Mouse (Mus musculus) cortical plate, adult 2 months (tissue): Measurements from ENCODE around the gene Anks1b. TPM values are rescaled to one million over a fixed set of nuclear protein-coding genes. Genes with fewer than 3 reads are reported as not detected.

ENCODE experiments used
- H3K27ac ChIP-seq: fragments of 200-500 bp; 2 replicates; pipeline ENCODE4 v1.5.1; 2012; ENCODE audit warnings: low read length, control low read depth, inconsistent platforms; ENCODE audit not compliant: insufficient read depth
- H3K4me1 ChIP-seq: fragments of 200-500 bp; 2 replicates; pipeline ENCODE4 v1.6.1; 2011; ENCODE audit warnings: low read length; ENCODE audit not compliant: control insufficient read depth, insufficient read depth
- H3K4me3 ChIP-seq: fragments of 200-500 bp; 2 replicates; pipeline ENCODE4 v1.5.1; 2011; ENCODE audit warnings: mild to moderate bottlenecking, low read length, control low read depth; ENCODE audit not compliant: insufficient read depth
- CTCF ChIP-seq: fragments of 200-500 bp; IDR thresholded peaks from 2 replicates; pipeline ENCODE4 v1.5.1; 2011; ENCODE audit warnings: mild to moderate bottlenecking, control low read depth, low read length; ENCODE audit not compliant: insufficient read depth; ENCODE audit errors: extremely low read depth
- POLR2A ChIP-seq: fragments of 200-500 bp; IDR thresholded peaks from 2 replicates; pipeline ENCODE4 v1.6.1; 2011; ENCODE audit warnings: mild to moderate bottlenecking, low read length, control low read depth; ENCODE audit not compliant: insufficient read depth; ENCODE audit errors: extremely low read depth
- polyA plus RNA-seq: library from polyadenylated mRNA; depleted of rRNA; stranded (reverse); fragments of >200 nt; gene quantifications from 2 replicates; pipeline ENCODE4 v1.2.3, GENCODE M21; 2012

Gene Anks1b
- polyA plus RNA-seq, 1 experiment, result 238 TPM

DNA sequence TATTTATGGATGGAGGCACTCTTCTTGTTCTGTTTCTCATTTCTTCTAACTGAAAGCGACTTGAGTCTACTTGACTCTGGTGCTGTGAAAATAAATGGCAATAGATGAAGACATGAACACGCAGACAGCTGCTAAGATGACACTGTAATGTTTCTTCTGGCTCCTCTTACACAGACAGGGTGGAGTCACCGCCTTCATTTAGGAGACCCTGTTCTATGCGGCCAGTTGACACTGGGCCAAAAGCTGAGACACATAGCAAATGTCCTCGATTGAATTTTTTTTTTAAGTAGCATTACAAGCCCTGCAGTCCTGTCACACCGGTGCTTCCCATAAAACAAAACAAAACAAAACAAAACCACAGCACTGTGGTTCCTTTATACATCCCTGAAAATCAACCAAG lies 1080.5 kb downstream of the Anks1b start:
- Histone ChIP-seq H3K27ac (peak overlapping the region; percentile 13; the same call in 1 of the 2 replicates), H3K4me1 (peaks cover 6% of the 10 kb centered on the region; the same call in 1 of the 2 replicates), H3K4me3 (no peak overlapping the region)
- TF ChIP-seq POLR2A (no peak), CTCF (no peak)

DNA sequence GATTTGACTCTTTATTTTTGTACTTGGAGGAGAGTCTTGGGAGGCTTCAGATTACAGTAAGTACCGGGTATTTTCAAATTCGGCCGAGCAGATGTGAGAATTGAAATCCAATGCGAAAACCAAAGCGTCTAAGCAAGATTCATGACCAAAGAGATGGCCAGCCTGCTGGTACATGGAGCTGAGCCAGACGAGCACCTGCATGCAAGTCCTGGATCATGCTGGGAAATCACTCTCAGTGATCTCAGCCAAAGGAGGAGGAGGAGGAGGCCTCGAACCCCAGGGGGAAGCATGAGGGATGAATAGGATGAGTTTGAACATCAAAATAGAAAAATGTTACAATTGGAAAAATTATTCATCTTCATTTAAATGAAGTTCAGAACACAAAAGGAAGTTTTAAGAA lies 1087.1 kb downstream of the Anks1b start:
- Histone ChIP-seq H3K27ac (no peak overlapping the region; the same call in 1 of the 2 replicates), H3K4me1 (peaks cover 15% of the 10 kb centered on the region), H3K4me3 (no peak overlapping the region)
- TF ChIP-seq POLR2A (no peak), CTCF (no peak)

DNA sequence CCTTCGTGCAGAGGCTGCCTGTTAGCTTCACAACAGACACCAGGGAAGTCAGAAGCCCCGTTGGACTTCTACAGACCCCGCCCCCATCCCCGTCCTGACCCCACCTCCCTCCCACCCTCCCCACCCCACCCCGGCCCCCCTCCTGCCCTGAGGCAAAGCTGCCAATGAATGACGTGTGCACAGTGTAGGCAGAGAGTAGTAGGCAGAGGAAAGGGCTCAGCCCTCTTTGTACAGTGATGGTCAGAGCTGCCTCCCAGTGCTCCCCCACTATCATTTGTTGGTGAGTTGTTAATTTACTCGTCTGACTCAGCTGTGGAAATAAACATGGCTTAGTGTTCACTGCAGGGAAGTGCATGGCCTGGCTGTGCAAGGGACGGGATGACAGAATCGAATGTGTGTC lies 1091.2 kb downstream of the Anks1b start:
- TF ChIP-seq POLR2A (no peak), CTCF (no peak)
- H3K4me1 ChIP-seq, result peaks cover 27% of the 10 kb centered on the region
- no peak overlapping the region for H3K4me3 ChIP-seq
- no peak overlapping the region for H3K27ac ChIP-seq

DNA sequence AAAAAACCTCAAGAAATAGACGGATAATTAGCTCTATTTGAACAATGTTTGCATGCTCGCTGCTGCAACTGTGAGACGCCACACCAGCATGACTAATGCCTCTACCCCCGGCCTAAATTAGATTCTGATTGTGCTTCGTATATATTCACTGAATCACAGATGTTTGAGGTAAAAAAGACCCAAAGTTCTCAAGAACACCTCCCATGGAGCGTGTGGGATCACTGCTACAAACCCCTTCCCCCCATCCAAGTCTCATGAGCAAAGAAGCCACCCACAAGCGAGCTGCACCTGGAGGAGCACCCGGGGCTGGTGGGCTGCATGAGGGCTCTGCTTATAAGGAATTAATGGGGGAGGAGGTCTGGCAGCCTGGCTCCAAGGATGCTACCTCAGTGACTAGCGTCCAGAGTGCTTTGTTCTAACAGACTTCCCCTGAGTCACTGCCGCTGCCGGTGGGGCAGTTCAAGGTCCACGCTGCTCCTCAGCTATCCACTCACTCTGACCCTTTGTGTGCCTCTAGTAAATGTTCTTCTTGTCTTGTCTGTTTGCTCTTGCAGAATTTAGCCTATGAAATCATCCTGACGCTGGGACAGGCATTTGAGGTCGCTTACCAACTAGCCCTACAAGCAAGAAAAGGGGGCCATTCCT lies 1092.5 kb downstream of the Anks1b start:
- Histone ChIP-seq H3K4me1 (peaks cover 24% of the 10 kb centered on the region), H3K4me3 (no peak overlapping the region), H3K27ac (peak overlapping the region; percentile 57)
- TF ChIP-seq POLR2A, result no peak
- no peak for TF ChIP-seq CTCF

DNA sequence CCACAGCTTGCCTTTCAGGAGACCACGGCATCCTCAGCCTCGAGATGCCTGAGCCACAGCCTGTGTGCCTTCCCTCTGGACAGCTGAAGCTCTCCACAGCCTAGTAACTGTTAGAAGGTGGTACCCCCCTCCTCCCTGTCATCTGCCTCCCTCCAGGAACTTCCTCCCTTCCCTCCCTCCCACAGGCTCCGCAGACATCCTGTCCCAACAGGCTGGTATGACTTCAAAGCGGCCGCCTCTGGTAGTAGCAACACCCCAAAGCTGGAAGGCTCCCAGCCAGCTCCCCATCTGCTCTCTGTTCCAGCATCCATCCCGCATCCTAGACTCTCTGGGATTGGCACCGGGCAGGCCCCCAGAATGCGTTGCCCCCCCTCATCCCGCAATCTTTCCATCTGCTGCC lies 1093.5 kb downstream of the Anks1b start:
- H3K4me1 ChIP-seq, result peaks cover 24% of the 10 kb centered on the region
- TF ChIP-seq POLR2A, result no peak
- no peak for TF ChIP-seq CTCF
- H3K27ac ChIP-seq, result peak overlapping the region; percentile 57
- H3K4me3 ChIP-seq, result no peak overlapping the region

DNA sequence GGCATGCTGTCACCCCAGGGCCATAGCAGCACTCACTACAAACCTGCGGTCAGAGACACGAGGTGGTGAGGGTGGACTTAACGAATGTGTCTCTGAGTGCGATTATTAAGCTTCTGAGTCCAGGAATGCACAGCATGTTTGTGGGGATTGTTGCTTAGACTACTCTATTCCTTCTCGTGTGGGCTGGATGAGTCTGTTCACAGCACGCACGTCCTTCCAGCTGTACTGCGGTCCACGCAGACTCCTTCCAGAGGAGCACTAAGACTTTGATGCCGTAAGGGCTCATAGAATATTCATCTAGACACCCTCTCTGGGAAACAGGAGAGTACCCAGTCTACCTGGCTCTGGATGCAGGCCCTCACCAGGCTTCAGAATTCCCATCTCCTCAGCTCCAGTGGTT lies 1094.9 kb downstream of the Anks1b start:
- Histone ChIP-seq H3K4me3 (no peak overlapping the region), H3K27ac (peak overlapping the region; percentile 55), H3K4me1 (peaks cover 26% of the 10 kb centered on the region)
- TF ChIP-seq POLR2A (no peak), CTCF (no peak)

DNA sequence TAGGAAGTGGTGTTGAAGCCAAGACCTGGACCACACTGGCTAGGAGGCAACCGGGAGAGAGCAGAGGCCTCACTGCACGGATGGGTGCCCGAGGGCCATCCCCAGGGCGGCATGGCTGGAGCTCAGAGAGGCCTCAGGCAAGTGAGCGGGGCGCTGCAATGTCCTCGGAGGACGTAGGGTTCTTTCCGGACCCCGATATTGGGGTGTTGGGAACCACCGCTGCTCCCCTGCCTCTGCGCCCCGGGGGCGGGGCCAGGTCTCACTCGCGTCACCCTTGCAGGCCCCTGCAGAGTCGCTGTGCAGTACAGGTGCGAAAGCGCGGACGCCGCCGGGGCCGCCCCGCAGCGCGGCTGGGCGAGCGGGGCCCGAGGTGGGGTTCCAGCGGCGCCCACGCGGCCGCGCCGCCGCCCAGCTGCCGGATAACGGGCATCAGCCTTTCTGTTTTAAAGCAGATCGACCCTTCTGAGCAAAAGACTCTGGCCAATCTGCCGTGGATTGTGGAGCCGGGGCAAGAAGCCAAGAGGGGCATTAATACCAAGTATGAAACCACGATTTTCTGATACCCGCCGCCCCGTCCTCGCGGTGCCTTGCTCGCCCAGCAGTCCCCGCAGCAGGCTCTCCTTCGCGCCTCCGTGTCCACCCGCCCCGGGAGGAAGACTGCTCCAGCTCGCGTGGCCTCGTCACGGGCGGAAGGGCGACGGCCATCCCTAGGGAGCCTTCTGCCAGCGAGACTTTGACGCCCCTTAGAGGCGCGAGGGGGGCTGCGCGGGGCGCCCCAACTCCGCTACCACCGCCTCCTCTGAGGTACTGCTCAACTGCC lies 1096.3 kb downstream of the Anks1b start:
- Histone ChIP-seq H3K4me1 (peaks cover 26% of the 10 kb centered on the region), H3K27ac (peak overlapping the region; percentile 58), H3K4me3 (no peak overlapping the region)
- no peak for TF ChIP-seq CTCF
- TF ChIP-seq POLR2A, result no peak

DNA sequence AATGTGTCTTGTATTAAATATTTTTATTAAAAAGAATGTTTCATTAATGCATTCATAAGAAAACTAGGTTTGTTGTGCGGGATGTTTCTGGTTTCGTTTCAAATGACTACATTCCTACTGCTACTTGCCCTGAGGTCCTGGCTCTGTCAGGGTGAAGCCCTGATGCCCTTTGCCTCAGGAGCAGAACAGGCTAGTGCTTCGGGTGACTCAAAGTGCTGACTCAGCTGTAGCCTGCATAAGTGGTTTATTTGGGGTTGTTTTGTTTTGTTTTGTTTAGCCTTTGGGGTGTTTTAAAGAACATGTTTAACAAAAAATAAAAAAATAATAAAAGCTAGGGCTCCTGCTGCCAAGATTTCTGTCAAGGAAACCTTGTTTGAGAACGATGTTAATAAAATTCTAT lies 1097.3 kb downstream of the Anks1b start:
- TF ChIP-seq CTCF (no peak), POLR2A (no peak)
- Histone ChIP-seq H3K27ac (no peak overlapping the region), H3K4me3 (no peak overlapping the region), H3K4me1 (peaks cover 18% of the 10 kb centered on the region)

DNA sequence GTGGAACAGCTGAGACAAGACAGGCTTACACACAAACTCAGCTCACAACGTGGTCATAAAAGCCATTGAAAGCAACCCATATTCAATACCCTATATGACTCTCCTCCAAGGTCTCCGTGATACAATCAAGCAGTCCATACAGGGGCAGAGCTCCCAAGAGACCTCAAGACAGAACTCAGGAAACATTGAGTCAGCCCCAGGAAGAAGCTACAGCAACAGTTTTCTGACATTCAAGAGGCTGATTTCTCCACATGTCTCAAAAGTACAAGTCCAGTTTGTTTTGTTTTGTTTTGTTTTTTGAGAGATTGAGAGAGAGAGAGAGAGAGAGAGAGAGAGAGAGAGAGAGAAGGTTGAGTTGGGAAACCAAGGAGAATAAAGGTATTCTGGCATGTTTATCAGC lies 1100.8 kb downstream of the Anks1b start:
- H3K4me3 ChIP-seq, result no peak overlapping the region
- TF ChIP-seq POLR2A (no peak), CTCF (no peak)
- H3K4me1 ChIP-seq, result 0 out of 2 replicates have a peak, but pooled peaks cover 2% of the 10 kb centered on the region
- no peak overlapping the region for H3K27ac ChIP-seq

DNA sequence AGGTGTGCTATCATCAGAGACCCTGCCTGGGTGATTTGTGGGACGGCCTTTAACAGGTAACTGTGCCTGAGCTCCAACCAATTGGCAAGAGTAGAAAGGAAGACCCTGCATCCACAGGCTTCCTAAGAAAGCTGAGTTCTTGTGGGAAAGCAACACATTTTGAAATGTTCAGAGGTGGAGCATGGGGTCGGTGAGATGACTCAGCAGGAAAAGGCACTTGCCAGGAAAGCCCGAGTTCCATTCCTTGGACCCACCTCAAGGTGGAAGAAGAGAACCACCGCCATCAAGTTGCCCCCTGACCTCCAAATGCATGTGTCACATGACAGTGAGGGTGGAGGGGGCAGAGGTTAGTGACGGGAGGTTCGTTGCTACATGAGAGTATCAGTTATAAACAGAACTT lies 1101.2 kb downstream of the Anks1b start:
- TF ChIP-seq POLR2A (no peak), CTCF (no peak)
- H3K27ac ChIP-seq, result no peak overlapping the region
- peaks cover 4% of the 10 kb centered on the region for H3K4me1 ChIP-seq
- no peak overlapping the region for H3K4me3 ChIP-seq
